Mouse (Mus musculus) midbrain, embryonic 10.5 days (tissue): ENCODE results near the gene Ehd3. TPM values are rescaled to one million over a fixed set of nuclear protein-coding genes. Genes with fewer than 3 reads are reported as not detected.
A peak's percentile ranks its signal among the peaks of the same experiment; 100 is the strongest.

Experiments used
- DNase-seq: peaks from one replicate; pipeline ENCODE4 v3.0.0-alpha.2; 2017; ENCODE audit warnings: low spot score
- H3K27ac ChIP-seq: fragments of 300-500 bp; sonication (generic); replicated peaks from 2 replicates; pipeline ENCODE4 v1.5.1; 2016; ENCODE audit warnings: mild to moderate bottlenecking
- H3K27me3 ChIP-seq: fragments of 300-500 bp; sonication (generic); 2 replicates; pipeline ENCODE4 v1.6.1; 2016; ENCODE audit warnings: low read depth, mild to moderate bottlenecking; ENCODE audit not compliant: poor library complexity, severe bottlenecking
- H3K36me3 ChIP-seq: fragments of 300-500 bp; sonication (generic); 2 replicates; pipeline ENCODE4 v1.6.1; 2016; ENCODE audit warnings: mild to moderate bottlenecking, moderate library complexity
- H3K4me1 ChIP-seq: fragments of 300-500 bp; sonication (generic); 2 replicates; pipeline ENCODE4 v1.6.1; 2016
- H3K4me3 ChIP-seq: fragments of 300-500 bp; sonication (generic); 2 replicates; pipeline ENCODE4 v1.5.1; 2016; ENCODE audit warnings: mild to moderate bottlenecking, moderate library complexity
- H3K9me3 ChIP-seq: fragments of 300-500 bp; sonication (generic); replicated peaks from 2 replicates; pipeline ENCODE4 v1.6.1; 2016; ENCODE audit warnings: mild to moderate bottlenecking
- WGBS: fragments of 180-500 bp; shearing (Covaris S2); methylation state at CpG from one replicate; pipeline ENCODE4 v1.1.7; 2016; 5-methylcytosine and 5-hydroxymethylcytosine counted together
- polyA plus RNA-seq: library from polyadenylated mRNA; unstranded; fragments of >200 nt; fragmentation: Nextera tagmentation; extraction: Ambion mirVana; gene quantifications from 2 replicates; pipeline ENCODE4 v1.2.1, GENCODE M21; 2016

The Ehd3 gene
- 9.8 and 10.0 TPM in 2 replicates for polyA plus RNA-seq

DNA sequence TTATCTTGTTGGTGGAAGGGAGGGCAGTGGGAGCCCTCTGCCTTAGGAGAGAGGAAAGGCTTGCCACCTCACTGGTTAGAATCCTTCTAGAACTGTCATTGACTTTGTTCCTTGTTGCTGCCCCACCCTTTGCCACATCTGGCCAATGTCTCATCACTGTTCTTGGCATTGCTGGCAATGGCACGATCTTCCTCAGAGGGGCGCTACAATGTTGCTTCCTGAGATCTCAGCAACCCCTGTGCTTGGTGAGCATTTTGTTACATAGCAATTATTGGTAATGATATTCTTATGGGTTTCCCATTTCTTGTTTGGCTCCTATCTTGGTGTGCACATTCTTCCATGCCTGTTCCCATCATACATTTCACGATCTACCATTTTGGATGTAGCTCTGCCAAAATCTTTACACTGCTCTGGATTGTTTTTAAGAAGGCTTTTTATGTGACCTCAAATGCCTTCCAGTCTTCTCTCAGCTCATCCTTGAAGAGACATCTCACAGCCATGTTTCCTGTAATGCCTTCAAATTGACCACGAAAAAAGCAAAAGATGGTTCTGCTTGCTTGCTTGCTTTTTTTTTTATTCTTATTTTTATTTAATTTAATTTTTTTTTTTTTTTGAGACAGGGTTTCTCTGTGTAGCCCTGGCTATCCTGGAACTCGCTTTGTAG lies at the start of gene Ehd3:
Gene Ehd3, plus strand, starts transcription at position 614 of the 664 bp plus-strand sequence.
- H3K27ac ChIP-seq = peak within 1 kb of the TSS; percentile 82
- no peak for DNase-seq
- peak within 1 kb of the TSS; percentile 61 for H3K4me3 ChIP-seq
- H3K36me3 ChIP-seq = no peaks in the 10 kb centered on the region
- 89% methylated on average over 5 of the region's 5 CpGs for WGBS
- H3K27me3 ChIP-seq = no peaks in the 10 kb centered on the region
- peaks cover 13% of the 10 kb centered on the region for H3K4me1 ChIP-seq
- H3K9me3 ChIP-seq = no peaks in the 10 kb centered on the region

DNA sequence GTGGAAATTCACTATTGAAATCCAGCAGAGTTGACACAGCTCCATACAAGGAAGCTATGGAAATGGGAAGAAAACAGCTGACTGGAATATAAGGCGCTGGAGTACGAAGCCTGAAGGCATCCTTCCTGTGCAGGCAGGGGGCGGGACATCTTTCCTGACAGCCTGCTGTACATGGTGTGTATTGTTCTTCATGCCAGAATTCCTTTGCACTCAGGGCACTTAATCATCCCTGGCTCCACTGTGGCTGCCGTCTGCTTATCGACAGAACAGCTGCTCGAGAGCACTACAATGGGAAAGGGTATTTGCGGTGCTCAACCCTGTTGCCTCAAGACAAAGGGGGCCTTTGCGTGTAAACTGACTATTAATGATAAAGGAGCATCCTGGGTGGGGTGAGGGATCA lies 33.0 kb upstream of the Ehd3 start:
- H3K27me3 ChIP-seq = no peaks in the 10 kb centered on the region
- 62% methylated on average over 8 of the region's 8 CpGs for WGBS
- peak; percentile 12 for DNase-seq
- no peaks in the 10 kb centered on the region for H3K9me3 ChIP-seq
- H3K36me3 ChIP-seq = no peaks in the 10 kb centered on the region
- no peak overlapping the region for H3K27ac ChIP-seq
- H3K4me3 ChIP-seq = no peak overlapping the region
- H3K4me1 ChIP-seq = peaks cover 5% of the 10 kb centered on the region

DNA sequence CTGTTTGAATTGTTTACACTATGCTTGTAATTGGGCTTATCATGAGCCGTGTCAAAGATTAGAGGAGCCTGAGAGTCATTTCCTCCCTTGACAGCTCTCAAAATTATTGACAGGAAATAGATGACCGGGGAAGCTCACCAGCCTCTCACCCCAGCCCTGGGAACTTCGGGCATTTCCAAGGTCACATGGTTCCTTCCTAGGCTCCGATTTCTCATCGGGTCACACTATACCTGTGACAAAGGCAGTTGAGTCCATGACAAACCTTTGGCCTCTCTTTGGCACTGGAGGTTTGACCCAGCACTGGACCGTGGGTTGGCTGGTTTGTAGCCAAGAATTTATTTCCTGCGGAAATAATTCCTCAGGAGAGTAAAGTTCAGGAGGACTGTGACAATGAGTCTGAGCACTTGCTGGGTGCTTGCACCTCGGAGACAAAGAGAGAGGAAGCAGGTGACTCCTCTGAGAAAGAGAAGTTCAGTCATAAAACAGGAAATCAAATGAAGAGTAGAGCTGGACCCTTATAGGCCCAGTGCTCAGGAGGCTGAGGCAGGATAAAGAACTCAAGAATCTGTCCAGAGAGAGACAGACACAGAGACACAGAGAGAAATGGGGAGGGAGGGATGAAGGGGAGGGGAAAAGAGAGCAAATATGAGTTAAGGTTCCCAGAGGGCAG lies 17.2 kb upstream of the Ehd3 start:
- no peak overlapping the region for H3K4me3 ChIP-seq
- no peaks in the 10 kb centered on the region for H3K27me3 ChIP-seq
- H3K27ac ChIP-seq = no peak overlapping the region
- H3K4me1 ChIP-seq = peaks cover 13% of the 10 kb centered on the region
- no peaks in the 10 kb centered on the region for H3K36me3 ChIP-seq
- 82% methylated on average over 8 of the region's 8 CpGs for WGBS
- no peak for DNase-seq
- no peaks in the 10 kb centered on the region for H3K9me3 ChIP-seq

DNA sequence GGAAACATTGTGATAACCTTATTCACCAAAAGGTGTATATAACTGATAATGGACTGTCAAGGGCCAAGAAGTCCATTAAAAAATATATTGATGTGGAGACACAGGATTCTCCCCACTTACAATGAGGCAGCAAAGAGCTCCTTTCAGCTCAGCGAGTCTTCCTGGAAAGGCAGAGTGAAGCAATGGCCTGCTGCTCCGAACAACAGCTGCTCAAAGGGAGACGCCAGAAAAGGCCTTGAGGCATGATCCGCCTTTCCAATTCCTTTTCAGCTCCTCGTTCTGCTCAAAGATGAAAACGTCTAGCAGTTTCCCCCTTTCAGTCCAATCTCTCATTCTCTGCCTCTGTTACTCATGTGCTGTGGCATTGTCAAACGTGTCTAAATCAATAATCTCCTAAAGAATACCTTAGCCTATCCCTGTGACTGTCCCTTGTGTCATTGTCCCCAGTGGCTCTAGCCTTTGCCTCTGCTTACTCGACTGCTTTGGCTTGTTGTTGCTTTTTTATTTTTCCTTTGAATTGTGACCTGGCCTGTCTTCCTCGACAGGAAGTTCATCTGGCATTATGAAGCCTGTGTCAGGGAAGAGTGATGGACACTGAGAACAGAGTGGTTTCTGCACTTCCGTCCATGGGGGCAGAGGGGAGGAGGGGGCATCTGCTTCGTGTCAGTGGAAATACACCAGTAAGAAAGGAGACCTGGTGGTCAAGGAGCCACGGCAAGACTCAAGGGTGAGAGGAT lies 13.5 kb upstream of the Ehd3 start:
- Histone ChIP-seq H3K4me3 (no peak overlapping the region), H3K9me3 (no peaks in the 10 kb centered on the region), H3K27me3 (no peaks in the 10 kb centered on the region), H3K36me3 (no peaks in the 10 kb centered on the region), H3K27ac (no peak overlapping the region; the same call in 1 of the 2 replicates), H3K4me1 (peaks cover 13% of the 10 kb centered on the region)
- WGBS = 34% methylated on average over 12 of the region's 12 CpGs
- no peak for DNase-seq

DNA sequence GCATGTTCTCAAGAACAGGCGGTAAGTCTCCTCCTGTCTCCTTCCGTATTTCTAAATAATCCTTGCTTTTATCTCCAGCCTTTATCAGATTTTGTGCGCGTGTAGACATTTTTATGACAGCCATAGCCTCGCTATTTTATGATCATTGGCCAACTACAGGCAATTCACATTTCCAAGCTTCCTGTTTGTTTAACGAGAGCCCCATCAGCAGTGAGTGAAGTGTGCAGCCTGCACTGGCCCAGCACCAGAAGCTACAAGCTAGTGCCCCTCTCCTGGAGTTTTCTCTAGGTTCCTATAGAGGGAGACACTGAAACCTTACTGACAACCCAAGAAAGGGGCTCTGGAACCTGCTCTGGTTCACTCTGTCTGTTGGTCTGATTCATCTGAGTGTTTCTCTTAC lies 7.1 kb upstream of the Ehd3 start:
- no peaks in the 10 kb centered on the region for H3K4me1 ChIP-seq
- H3K4me3 ChIP-seq = no peak overlapping the region
- H3K9me3 ChIP-seq = no peaks in the 10 kb centered on the region
- 84% methylated on average over 6 of the region's 6 CpGs for WGBS
- H3K27me3 ChIP-seq = no peaks in the 10 kb centered on the region
- H3K36me3 ChIP-seq = no peaks in the 10 kb centered on the region
- no peak for DNase-seq
- no peak overlapping the region for H3K27ac ChIP-seq

DNA sequence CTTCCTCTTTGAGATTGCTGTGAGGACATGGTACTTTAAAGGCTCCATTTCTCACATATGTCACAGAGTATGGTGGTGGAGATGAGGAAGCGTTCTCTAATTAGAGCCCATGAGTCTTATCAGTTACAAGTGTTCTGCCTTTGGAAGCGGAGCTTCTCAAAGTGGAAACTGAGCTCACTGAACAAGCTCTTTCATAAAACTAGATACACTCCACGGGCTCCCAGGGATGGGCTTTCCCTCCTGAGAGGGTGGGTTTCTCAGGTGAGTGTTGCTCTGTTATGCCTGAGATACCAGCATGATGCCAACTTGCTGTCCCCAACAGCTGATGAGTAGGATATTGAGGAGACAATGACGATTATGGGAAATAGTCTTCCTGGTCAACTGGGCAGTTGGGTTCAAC lies 6.2 kb upstream of the Ehd3 start:
- Histone ChIP-seq H3K4me1 (no peaks in the 10 kb centered on the region), H3K36me3 (no peaks in the 10 kb centered on the region), H3K9me3 (no peaks in the 10 kb centered on the region), H3K27me3 (no peaks in the 10 kb centered on the region), H3K4me3 (no peak overlapping the region), H3K27ac (no peak overlapping the region)
- no peak for DNase-seq
- WGBS = 86% methylated on average over 4 of the region's 4 CpGs

DNA sequence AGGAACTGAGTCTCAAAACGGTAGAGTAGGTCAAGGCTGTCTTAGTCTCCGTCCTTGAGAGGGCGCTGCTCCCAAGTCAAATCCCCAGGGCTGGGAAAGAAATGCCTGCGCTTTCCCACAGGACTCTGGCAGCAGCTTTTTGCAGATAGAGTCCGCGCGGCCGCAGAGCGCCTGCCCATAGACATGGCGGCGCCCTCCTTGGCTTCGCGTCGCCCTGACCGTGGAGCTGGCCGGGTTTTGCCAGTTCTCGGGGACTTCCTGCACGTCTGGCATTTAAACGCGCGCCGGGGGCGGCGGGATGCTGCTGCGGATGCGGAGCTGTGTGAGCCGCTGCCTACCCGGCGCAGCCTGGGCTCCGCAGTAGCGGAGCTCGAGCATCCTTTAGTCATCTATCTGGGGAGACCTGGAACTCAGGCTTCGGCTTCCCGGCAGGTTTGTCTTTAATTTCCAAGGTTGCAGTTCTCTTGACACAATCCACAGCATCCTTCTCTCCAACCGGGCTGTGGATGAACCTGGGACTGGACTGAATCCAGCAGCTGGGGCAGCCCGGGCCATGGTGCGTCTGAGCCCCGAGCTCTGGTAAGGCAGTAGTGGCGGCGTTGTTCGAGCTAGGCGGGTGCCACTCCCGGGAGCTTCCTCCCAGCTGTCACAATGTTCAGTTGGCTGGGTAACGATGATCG lies 798 bp downstream of the Ehd3 start:
- H3K27ac ChIP-seq = peak overlapping the region; percentile 82
- no peaks in the 10 kb centered on the region for H3K27me3 ChIP-seq
- DNase-seq = peak; percentile 93
- no peaks in the 10 kb centered on the region for H3K36me3 ChIP-seq
- H3K9me3 ChIP-seq = no peaks in the 10 kb centered on the region
- peaks cover 13% of the 10 kb centered on the region for H3K4me1 ChIP-seq
- peak overlapping the region; percentile 61 for H3K4me3 ChIP-seq
- under 1% methylated on average over 45 of the region's 45 CpGs for WGBS

DNA sequence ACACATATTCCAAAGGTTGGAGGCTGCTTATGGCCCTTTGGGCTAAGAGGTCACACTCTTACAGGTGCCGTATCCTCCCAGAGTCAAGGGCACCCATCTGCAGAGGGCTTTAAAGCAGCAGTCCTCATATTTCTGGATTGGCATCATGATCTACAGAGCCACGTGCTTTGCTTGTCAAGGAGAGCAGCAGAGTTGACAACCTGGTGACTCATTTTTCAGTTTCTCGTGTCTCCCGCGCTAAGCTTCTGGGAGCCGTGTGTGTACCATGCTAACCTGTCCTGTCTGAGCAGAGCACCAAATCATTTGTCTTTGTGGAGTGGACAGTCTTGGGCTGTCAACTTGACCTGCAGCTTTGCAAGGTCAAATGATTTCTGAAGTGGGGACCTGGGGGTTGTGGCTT lies 2.4 kb downstream of the Ehd3 start:
- 93% methylated on average over 6 of the region's 6 CpGs for WGBS
- Histone ChIP-seq H3K4me1 (peaks cover 13% of the 10 kb centered on the region), H3K4me3 (no peak overlapping the region), H3K27ac (no peak overlapping the region), H3K9me3 (no peaks in the 10 kb centered on the region), H3K36me3 (no peaks in the 10 kb centered on the region), H3K27me3 (no peaks in the 10 kb centered on the region)
- no peak for DNase-seq

DNA sequence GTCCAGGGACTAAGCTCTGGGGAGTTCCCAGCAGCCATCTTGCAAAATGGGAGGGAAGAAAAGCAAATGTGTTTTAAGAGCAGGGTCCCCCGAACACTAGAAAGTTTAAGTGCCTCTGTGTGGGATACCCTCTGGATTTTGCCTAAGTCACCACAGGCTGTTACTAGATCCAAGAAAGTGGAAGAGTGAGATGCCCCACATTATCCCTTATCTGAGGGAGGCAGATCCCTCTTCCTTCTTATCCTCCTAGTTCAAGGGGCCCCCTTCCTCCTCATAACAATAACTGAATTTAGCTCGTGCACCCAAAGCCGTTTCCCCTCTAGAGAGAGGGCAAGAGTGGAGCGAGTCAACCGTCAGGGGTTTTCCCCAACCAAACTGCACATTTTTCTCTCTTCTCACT lies 3.3 kb downstream of the Ehd3 start:
- no peak overlapping the region for H3K4me3 ChIP-seq
- no peaks in the 10 kb centered on the region for H3K36me3 ChIP-seq
- DNase-seq = no peak
- H3K27ac ChIP-seq = no peak overlapping the region
- H3K27me3 ChIP-seq = no peaks in the 10 kb centered on the region
- peaks cover 18% of the 10 kb centered on the region for H3K4me1 ChIP-seq
- no peaks in the 10 kb centered on the region for H3K9me3 ChIP-seq
- WGBS = 89% methylated on average over 5 of the region's 5 CpGs

DNA sequence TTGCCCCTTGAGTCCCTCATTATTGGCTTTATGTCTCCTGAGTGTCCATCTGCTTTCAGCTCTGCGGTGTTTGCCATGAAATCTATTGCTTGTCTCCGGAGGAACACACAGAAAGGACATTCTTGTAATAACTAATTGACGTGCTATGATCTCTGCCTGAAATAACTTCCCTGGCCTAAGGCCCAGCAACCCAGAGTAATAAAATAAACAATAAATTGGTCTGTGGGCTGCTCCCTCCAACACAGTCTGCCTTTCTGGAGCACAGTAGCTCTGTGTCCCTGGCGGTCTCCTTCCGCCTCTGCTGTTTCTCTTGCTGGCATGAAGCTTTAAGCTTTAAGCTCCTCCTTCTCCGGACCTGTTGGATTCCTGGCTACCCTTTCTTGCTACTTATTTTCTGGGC lies 4.5 kb downstream of the Ehd3 start:
- no peaks in the 10 kb centered on the region for H3K27me3 ChIP-seq
- no peaks in the 10 kb centered on the region for H3K36me3 ChIP-seq
- DNase-seq = no peak
- H3K27ac ChIP-seq = no peak overlapping the region
- H3K4me1 ChIP-seq = peaks cover 20% of the 10 kb centered on the region
- no peak overlapping the region for H3K4me3 ChIP-seq
- 89% methylated on average over 6 of the region's 6 CpGs for WGBS
- H3K9me3 ChIP-seq = no peaks in the 10 kb centered on the region

DNA sequence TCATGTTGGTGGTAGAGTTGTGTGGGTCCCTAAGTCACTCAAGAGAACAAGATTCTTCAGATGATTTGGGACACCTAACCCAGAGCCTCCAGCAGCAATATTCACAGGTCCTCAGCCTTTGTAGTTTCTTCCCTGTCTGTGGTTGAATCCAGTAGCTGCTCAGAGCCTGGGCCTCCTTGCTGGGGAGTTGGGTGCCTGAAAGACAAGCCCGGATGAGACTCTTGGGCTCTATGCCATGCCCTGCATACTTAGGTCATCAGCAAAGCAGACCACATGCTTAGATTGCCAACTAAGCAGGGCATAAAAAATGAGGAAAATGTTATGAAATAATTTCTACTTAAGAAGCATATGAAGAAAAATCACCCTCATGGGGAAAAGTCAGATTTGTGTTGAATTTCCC lies 6.9 kb downstream of the Ehd3 start:
- peaks cover 14% of the 10 kb centered on the region for H3K4me1 ChIP-seq
- WGBS = 90% methylated on average over 1 of the region's 1 CpGs
- H3K27ac ChIP-seq = no peak overlapping the region
- H3K4me3 ChIP-seq = no peak overlapping the region
- DNase-seq = no peak
- H3K27me3 ChIP-seq = no peaks in the 10 kb centered on the region
- no peaks in the 10 kb centered on the region for H3K36me3 ChIP-seq
- no peaks in the 10 kb centered on the region for H3K9me3 ChIP-seq

DNA sequence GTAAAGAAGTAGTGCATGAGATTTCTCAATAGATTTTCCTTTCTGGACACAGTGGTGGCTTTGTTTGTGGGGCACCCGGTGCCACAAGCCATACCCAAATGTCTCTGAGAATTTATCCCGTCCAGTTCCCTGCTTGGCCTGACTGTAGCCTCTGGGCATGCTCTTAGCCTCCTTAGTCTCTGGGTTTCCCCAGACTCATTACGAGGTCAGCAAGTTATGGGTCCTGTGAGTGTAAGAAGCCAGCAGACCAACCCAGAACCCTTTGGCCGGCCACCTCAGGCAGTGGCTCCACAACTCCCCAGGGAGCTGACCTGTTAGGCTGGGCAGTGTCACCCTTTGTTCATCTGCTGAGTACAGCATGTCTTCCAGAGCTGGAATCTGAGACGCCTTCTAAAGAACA lies 7.6 kb downstream of the Ehd3 start:
- WGBS = 74% methylated on average over 5 of the region's 5 CpGs
- no peaks in the 10 kb centered on the region for H3K9me3 ChIP-seq
- no peaks in the 10 kb centered on the region for H3K27me3 ChIP-seq
- H3K27ac ChIP-seq = no peak overlapping the region
- H3K4me3 ChIP-seq = no peak overlapping the region
- peaks cover 8% of the 10 kb centered on the region; the same call in 1 of the 2 replicates for H3K4me1 ChIP-seq
- DNase-seq = no peak
- H3K36me3 ChIP-seq = no peaks in the 10 kb centered on the region
